Mouse (Mus musculus): ENCODE results near the gene Dnajc13. TPM values are rescaled to one million over a fixed set of nuclear protein-coding genes. Genes with fewer than 3 reads are reported as not detected.

Gene Dnajc13
- polyA plus RNA-seq, 1 experiment from 2014 or later = 10.7 TPM

DNA sequence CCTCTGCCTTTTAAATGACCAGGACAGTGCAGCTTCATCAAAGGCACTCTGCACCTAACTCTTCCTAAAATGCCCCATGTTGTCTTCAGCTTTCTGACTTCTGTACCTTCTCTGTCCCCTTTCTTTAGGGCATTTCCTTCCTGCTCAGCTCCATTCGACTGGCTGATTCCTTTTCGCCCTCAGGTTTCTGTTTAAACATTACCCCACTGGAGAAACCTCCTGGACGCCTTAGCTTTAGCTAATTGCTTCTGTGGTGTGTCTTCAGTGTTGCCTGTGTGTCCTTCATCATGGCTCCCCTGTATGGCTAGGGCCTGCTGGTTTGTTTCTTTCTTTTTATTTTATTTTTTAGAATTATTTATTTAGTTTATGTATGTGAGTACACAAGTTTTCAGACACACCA, 34.3 kb upstream of the Dnajc13 start:
- H3K4me3 ChIP-seq (ENCODE audit: low read depth, low read length) = no peak overlapping the region
- TF ChIP-seq CTCF (IDR thresholded peaks at IDR 0.05; ENCODE audit: low read depth) (no peak), EP300 (optimal IDR thresholded peaks at IDR 0.05) (no peak)
- no peak overlapping the region for H3K9ac ChIP-seq (ENCODE audit: low read length)
- no peak overlapping the region for H3K4me2 ChIP-seq (replicated peaks; ENCODE audit: low read depth)
- 65% methylated on average over 3 of the region's 3 CpGs for WGBS
- no peak overlapping the region for H3K27ac ChIP-seq (replicated peaks)
- no peak for DNase-seq (ENCODE audit: low spot score)
- H3K9me3 ChIP-seq (ENCODE audit: control insufficient read depth, low read length) = no peaks in the 10 kb centered on the region
- H3K36me3 ChIP-seq (ENCODE audit: control insufficient read depth, insufficient read depth, low read length) = no peaks in the 10 kb centered on the region
- ATAC-seq (ENCODE audit: low FRiP score, low TSS enrichment) = no peak
- no peaks in the 10 kb centered on the region for H3K27me3 ChIP-seq (ENCODE audit: control insufficient read depth, insufficient read depth, low read length)
- H3K4me1 ChIP-seq (replicated peaks; ENCODE audit: control insufficient read depth, insufficient read depth) = no peaks in the 10 kb centered on the region

GRCm38 (mm10) chr9:104284934-104285333, 22.2 kb upstream of the Dnajc13 start:
- no peak overlapping the region for H3K4me3 ChIP-seq (ENCODE audit: low read depth, low read length)
- no peak for DNase-seq (ENCODE audit: low spot score)
- H3K36me3 ChIP-seq (ENCODE audit: control insufficient read depth, insufficient read depth, low read length) = no peaks in the 10 kb centered on the region
- no peak overlapping the region for H3K4me2 ChIP-seq (replicated peaks; ENCODE audit: low read depth)
- H3K27me3 ChIP-seq (ENCODE audit: control insufficient read depth, insufficient read depth, low read length) = no peaks in the 10 kb centered on the region
- no peaks in the 10 kb centered on the region for H3K4me1 ChIP-seq (replicated peaks; ENCODE audit: control insufficient read depth, insufficient read depth)
- no peak overlapping the region for H3K27ac ChIP-seq (replicated peaks)
- ATAC-seq (ENCODE audit: low FRiP score, low TSS enrichment) = no peak
- no peaks in the 10 kb centered on the region for H3K9me3 ChIP-seq (ENCODE audit: control insufficient read depth, low read length)
- H3K9ac ChIP-seq (ENCODE audit: low read length) = no peak overlapping the region
- TF ChIP-seq CTCF (IDR thresholded peaks at IDR 0.05; ENCODE audit: low read depth) = no peak
- TF ChIP-seq EP300 (optimal IDR thresholded peaks at IDR 0.05) = no peak
- 49% methylated on average over 6 of the region's 6 CpGs for WGBS

DNA sequence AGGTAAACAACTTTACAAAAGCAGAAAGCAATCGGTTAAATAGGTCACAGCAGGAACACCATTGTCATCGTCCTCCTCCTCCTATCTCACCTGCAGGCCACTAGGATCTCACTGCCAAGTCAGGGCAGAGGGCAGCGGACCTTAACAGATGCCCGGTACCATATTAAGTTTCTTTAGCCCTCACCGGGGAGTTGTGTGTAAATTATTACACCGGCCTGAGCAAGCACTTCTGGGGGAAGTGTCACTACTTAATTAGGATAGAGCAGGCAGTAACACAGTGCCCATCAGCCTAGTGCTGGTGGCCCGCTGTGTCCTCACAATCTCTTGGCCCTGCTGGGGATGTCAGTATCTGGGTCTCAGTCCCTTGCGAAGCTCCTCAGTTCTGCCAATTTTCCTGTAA, 19.8 kb upstream of the Dnajc13 start:
- TF ChIP-seq EP300 (optimal IDR thresholded peaks at IDR 0.05) (no peak), CTCF (IDR thresholded peaks at IDR 0.05; ENCODE audit: low read depth) (no peak)
- no peak overlapping the region for H3K4me3 ChIP-seq (ENCODE audit: low read depth, low read length)
- no peak overlapping the region for H3K9ac ChIP-seq (ENCODE audit: low read length)
- ATAC-seq (ENCODE audit: low FRiP score, low TSS enrichment) (no peak), DNase-seq (ENCODE audit: low spot score) (no peak)
- no peaks in the 10 kb centered on the region for H3K27me3 ChIP-seq (ENCODE audit: control insufficient read depth, insufficient read depth, low read length)
- H3K9me3 ChIP-seq (ENCODE audit: control insufficient read depth, low read length) = no peaks in the 10 kb centered on the region
- H3K4me1 ChIP-seq (replicated peaks; ENCODE audit: control insufficient read depth, insufficient read depth) = no peaks in the 10 kb centered on the region
- H3K27ac ChIP-seq (replicated peaks) = no peak overlapping the region
- H3K36me3 ChIP-seq (ENCODE audit: control insufficient read depth, insufficient read depth, low read length) = no peaks in the 10 kb centered on the region
- 42% methylated on average over 8 of the region's 8 CpGs for WGBS
- no peak overlapping the region for H3K4me2 ChIP-seq (replicated peaks; ENCODE audit: low read depth)

DNA sequence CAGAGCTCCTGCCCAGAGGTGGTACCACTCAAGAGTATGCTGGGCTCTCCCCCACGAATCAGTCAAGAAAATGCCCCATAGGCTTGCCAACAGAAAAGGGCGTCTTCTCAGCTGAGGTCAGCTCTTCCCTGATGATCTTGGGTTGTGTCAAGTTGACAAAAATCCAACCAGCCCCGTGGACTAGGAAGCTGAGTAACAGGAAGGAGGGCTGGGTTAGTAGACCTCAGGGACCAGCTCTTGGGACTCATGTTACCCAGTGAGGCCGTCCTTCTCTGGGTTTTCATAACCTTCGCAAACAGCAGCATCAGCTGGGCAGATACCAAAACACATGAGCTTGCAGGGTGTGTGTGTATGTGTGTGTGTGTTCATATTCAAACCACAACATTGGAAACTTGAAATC, 19.0 kb upstream of the Dnajc13 start:
- TF ChIP-seq EP300 (optimal IDR thresholded peaks at IDR 0.05) = no peak
- TF ChIP-seq CTCF (IDR thresholded peaks at IDR 0.05; ENCODE audit: low read depth) = no peak

GRCm38 (mm10) chr9:104280725-104281495, 18.2 kb upstream of the Dnajc13 start:
- no peaks in the 10 kb centered on the region for H3K9me3 ChIP-seq (ENCODE audit: control insufficient read depth, low read length)
- no peak overlapping the region for H3K4me3 ChIP-seq (ENCODE audit: low read depth, low read length)
- no peak overlapping the region for H3K4me2 ChIP-seq (replicated peaks; ENCODE audit: low read depth)
- no peaks in the 10 kb centered on the region for H3K4me1 ChIP-seq (replicated peaks; ENCODE audit: control insufficient read depth, insufficient read depth)
- 59% methylated on average over 8 of the region's 8 CpGs for WGBS
- TF ChIP-seq CTCF (IDR thresholded peaks at IDR 0.05; ENCODE audit: low read depth) (no peak), EP300 (optimal IDR thresholded peaks at IDR 0.05) (no peak)
- DNase-seq (ENCODE audit: low spot score) = no peak
- no peak overlapping the region for H3K27ac ChIP-seq (replicated peaks)
- H3K27me3 ChIP-seq (ENCODE audit: control insufficient read depth, insufficient read depth, low read length) = no peaks in the 10 kb centered on the region
- H3K36me3 ChIP-seq (ENCODE audit: control insufficient read depth, insufficient read depth, low read length) = no peaks in the 10 kb centered on the region
- no peak for ATAC-seq (ENCODE audit: low FRiP score, low TSS enrichment)
- H3K9ac ChIP-seq (ENCODE audit: low read length) = no peak overlapping the region

More for the DNA sequence above, 19.0 kb upstream of the Dnajc13 start:
- H3K9ac ChIP-seq (ENCODE audit: low read length) = no peak overlapping the region
- H3K9me3 ChIP-seq (ENCODE audit: control insufficient read depth, low read length) = no peaks in the 10 kb centered on the region
- H3K4me2 ChIP-seq (replicated peaks; ENCODE audit: low read depth) = no peak overlapping the region
- no peaks in the 10 kb centered on the region for H3K36me3 ChIP-seq (ENCODE audit: control insufficient read depth, insufficient read depth, low read length)
- 70% methylated on average over 5 of the region's 5 CpGs for WGBS
- no peaks in the 10 kb centered on the region for H3K4me1 ChIP-seq (replicated peaks; ENCODE audit: control insufficient read depth, insufficient read depth)
- no peaks in the 10 kb centered on the region for H3K27me3 ChIP-seq (ENCODE audit: control insufficient read depth, insufficient read depth, low read length)
- H3K4me3 ChIP-seq (ENCODE audit: low read depth, low read length) = no peak overlapping the region
- ATAC-seq (ENCODE audit: low FRiP score, low TSS enrichment) (no peak), DNase-seq (ENCODE audit: low spot score) (no peak)
- no peak overlapping the region for H3K27ac ChIP-seq (replicated peaks)

DNA sequence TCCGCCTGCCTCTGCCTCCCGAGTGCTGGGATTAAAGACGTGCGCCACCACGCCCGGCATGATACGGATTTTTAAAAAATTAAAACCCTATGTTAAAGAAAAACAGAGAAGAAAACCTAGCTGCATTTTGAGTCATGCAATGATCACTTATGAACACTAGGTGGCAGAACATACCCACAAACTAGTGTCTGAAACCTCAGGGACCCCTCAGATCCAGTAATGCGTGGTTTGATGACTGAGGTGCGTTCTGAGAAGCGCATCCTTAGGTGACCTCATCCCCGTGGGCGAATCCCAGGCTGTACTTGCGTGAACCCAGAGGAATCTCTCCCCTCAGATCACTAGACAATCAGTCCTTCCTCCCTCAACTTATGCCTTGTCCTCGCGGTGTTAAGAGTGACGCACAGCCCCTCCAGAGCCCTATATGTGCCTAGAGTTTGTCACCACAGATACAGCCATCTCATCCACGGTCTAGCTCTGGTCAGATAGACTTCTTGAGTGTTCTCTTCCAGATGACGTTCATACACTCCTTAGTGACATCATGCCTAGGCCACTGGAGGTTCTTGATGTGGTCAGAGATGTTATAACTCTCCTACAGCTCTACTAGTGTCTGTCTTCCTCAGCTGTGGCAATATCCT, 14.9 kb upstream of the Dnajc13 start:
- Histone ChIP-seq H3K9ac (ENCODE audit: low read length) (no peak overlapping the region), H3K27ac (replicated peaks) (no peak overlapping the region), H3K4me2 (replicated peaks; ENCODE audit: low read depth) (no peak overlapping the region), H3K27me3 (ENCODE audit: control insufficient read depth, insufficient read depth, low read length) (no peaks in the 10 kb centered on the region), H3K4me3 (ENCODE audit: low read depth, low read length) (no peak overlapping the region), H3K9me3 (ENCODE audit: control insufficient read depth, low read length) (no peaks in the 10 kb centered on the region), H3K36me3 (ENCODE audit: control insufficient read depth, insufficient read depth, low read length) (no peaks in the 10 kb centered on the region), H3K4me1 (replicated peaks; ENCODE audit: control insufficient read depth, insufficient read depth) (no peaks in the 10 kb centered on the region)
- 20% methylated on average over 18 of the region's 18 CpGs for WGBS
- ATAC-seq (ENCODE audit: low FRiP score, low TSS enrichment) = peak; percentile 56
- TF ChIP-seq EP300 (optimal IDR thresholded peaks at IDR 0.05) (no peak), CTCF (IDR thresholded peaks at IDR 0.05; ENCODE audit: low read depth) (peak; percentile 87)
- peak; percentile 17 for DNase-seq (ENCODE audit: low spot score)
